Mouse (Mus musculus): ENCODE results near the gene Pdlim5.
A peak's percentile ranks its signal among the peaks of the same experiment; 100 is the strongest.

The Pdlim5 gene

GRCm38 (mm10) chr3:142334496-142334895 is 61.0 kb downstream of the Pdlim5 start:
- DNase-seq = no peak

GRCm38 (mm10) chr3:142333458-142333857 is 62.0 kb downstream of the Pdlim5 start:
- DNase-seq = no peak

GRCm38 (mm10) chr3:142332716-142333115 is 62.8 kb downstream of the Pdlim5 start:
- no peak for DNase-seq

GRCm38 (mm10) chr3:142331872-142332554 is 63.5 kb downstream of the Pdlim5 start:
- DNase-seq = no peak

GRCm38 (mm10) chr3:142330425-142330824 is 65.1 kb downstream of the Pdlim5 start:
- no peak for DNase-seq

- no peak for DNase-seq
These were observed 71.9 kb downstream of the Pdlim5 start for GRCm38 (mm10) chr3:142323592-142323991.

- peak; percentile 40 for DNase-seq
These were observed 73.6 kb downstream of the Pdlim5 start for GRCm38 (mm10) chr3:142321930-142322329.

DNA sequence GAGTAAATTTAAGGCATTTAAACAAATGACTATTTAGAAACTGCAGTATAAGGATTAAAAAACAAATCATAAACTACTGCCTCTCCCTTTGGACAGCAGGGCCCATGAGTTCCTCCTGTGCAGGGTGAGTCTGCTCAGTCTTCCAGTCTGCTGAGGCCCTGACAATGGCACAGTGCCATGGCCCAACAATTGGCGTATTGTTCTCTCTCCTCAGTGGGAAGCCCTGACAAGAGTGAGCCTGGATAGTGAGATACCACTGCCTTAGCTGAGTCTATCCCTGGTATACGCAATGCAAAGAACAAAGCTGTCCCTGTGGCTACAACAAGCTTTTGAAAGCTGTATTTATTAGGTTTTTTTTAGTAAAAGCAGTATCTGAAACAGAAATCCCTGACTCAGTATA is 77.3 kb downstream of the Pdlim5 start:
- peak; percentile 63 for DNase-seq

DNA sequence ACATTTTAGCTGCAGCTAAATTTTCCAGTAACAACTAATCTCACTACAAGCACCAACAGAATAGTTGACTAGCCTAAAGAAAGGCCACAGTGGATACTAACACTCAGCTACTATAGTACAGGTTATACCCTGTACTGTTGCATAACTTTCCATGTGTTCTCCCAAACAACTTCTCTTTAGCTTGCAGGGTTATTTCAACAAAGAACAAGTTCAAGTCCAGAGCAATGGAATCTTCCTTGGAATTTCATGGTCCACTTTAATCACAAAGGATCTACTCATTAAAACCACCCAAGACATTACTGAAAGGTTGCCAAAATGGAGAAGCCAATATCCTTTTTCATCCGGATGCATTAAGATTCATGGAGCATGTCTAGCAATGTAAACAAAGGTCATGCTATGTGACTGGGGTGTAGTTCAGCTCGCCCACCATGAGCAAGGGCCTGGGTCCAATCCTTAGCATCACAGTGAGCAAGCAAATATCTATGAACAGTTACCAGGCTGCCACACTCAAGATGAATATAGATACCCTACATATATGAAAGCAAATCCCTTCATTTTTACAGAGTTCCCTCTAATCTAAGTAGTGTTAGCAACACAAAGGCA is 79.3 kb downstream of the Pdlim5 start:
- DNase-seq = no peak

GRCm38 (mm10) chr3:142311075-142311474 is 84.4 kb downstream of the Pdlim5 start:
- DNase-seq = peak; percentile 28

GRCm38 (mm10) chr3:142310446-142310845 is 85.0 kb downstream of the Pdlim5 start:
- DNase-seq = no peak

- no peak for DNase-seq
These were observed 100.2 kb downstream of the Pdlim5 start for GRCm38 (mm10) chr3:142295287-142295676.

- no peak for DNase-seq
These were observed 100.7 kb downstream of the Pdlim5 start for GRCm38 (mm10) chr3:142294616-142295286.

DNA sequence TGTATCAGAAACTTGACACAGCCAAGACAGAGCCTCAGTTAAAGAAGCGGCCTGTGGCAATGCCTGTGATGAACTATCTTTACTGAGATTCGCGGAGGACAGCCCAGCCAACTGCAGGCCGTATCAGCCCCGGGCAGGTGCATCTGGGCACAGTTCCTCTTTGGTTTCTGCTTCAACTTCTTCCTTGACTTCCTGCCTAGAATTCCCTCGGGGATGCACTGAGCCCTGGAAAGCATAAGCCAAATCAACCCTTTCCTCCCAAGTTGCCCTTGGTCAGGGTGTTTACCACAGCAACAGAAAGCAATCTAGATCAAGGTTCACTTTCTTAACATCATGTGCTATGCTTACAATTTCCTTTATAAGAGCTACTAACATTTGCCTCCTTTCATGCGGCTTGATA is 101.9 kb downstream of the Pdlim5 start:
- DNase-seq = no peak

GRCm38 (mm10) chr3:142282706-142283105 is 112.8 kb downstream of the Pdlim5 start:
- DNase-seq = peak; percentile 56

GRCm38 (mm10) chr3:142281656-142282055 is 113.8 kb downstream of the Pdlim5 start:
- no peak for DNase-seq

- no peak for DNase-seq
These were observed 114.4 kb downstream of the Pdlim5 start for GRCm38 (mm10) chr3:142281093-142281445.

- no peak for DNase-seq
These were observed 115.0 kb downstream of the Pdlim5 start for GRCm38 (mm10) chr3:142280366-142281092.

GRCm38 (mm10) chr3:142279011-142279410 is 116.5 kb downstream of the Pdlim5 start:
- no peak for DNase-seq

GRCm38 (mm10) chr3:142276506-142276905 is 119.0 kb downstream of the Pdlim5 start:
- DNase-seq = no peak

- DNase-seq = no peak
These were observed 120.5 kb downstream of the Pdlim5 start for GRCm38 (mm10) chr3:142274993-142275392.

DNA sequence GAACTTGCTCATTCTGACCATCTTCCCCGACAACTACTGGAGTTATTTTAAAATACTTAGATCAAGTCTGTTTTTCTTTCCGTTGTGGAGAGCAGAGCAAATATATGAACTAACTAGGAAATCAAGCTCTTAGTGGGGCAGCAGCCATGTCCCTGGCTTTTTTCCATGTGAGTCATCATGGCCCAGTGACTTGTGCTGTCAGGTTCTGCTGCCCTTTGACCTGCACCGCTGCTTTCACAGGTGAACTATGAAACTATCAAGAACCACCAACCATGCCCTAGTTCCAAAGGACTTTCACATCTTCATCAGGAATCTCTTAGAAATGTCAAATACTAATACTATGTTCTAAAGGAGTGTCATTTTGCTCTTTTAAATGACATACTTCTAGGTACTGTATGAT is 121.0 kb downstream of the Pdlim5 start:
- DNase-seq = no peak

DNA sequence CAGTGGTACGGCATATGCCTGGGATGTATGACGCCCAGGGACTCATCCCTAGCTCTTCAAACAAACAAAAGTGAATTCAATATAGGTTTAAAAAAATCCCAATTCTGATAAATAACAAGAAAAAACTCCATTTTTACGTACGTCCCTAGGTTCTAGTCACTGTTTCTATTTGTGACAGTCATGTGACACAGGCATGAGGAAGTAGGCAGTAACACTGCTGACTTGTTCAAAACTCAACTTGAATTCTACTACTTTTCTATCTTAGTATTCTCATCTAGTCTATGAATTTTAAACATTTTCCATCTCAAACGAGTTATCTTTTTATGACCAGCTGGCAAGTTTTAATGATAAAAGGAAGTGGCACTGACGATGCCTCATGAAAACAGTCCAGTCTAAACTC is 122.2 kb downstream of the Pdlim5 start:
- no peak for DNase-seq

DNA sequence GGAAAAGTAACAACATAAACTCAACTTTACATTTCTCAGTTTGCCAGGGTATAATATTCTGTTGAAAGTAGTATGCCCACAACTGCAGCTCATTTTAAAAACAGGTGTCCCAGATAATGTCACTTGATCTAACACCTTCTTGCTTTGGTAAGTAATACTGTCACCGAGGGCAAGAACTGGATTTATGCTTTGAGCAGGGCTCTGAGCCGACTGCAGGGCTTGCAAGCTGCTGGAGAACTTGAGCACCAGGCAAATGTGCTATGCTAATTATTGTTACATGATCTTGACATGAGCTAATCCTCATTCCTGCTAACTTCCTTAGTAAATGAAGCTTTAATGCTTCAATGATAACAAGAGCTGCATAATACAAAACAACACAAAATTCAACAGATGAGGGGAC is 139.1 kb downstream of the Pdlim5 start:
- DNase-seq = no peak

Data from right cerebral cortex, postnatal 14 days (tissue).